Mouse (Mus musculus) embryonic facial prominence, embryonic 14.5 days (tissue): ENCODE data around the gene Crybg1. TPM values are rescaled to one million over a fixed set of nuclear protein-coding genes. Genes with fewer than 3 reads are reported as not detected.

Source experiments
- ATAC-seq: fragments of 200-750 bp; cut with Nextera tagmentation; 2 replicates; pipeline ENCODE4 v1.8.0; 2017; ENCODE audit warnings: low read depth, moderate number of reproducible peaks, moderate TSS enrichment
- DNase-seq: peaks from one replicate; pipeline ENCODE4 v3.0.0-alpha.2; 2015; ENCODE audit warnings: low spot score
- H3K27ac ChIP-seq: fragments of 300-500 bp; sonication (generic); replicated peaks from 2 replicates; pipeline ENCODE4 v1.5.1; 2014; ENCODE audit warnings: low read depth, mild to moderate bottlenecking, low read length, moderate library complexity
- H3K27me3 ChIP-seq: fragments of 300-500 bp; sonication (generic); replicated peaks from 2 replicates; pipeline ENCODE4 v1.6.1; 2014; ENCODE audit warnings: low read length; ENCODE audit not compliant: control insufficient read depth, insufficient read depth
- H3K36me3 ChIP-seq: fragments of 300-500 bp; sonication (generic); 2 replicates; pipeline ENCODE4 v1.6.1; 2014; ENCODE audit warnings: low read length, mixed read lengths; ENCODE audit not compliant: control insufficient read depth, insufficient read depth
- H3K4me1 ChIP-seq: fragments of 300-500 bp; sonication (generic); 2 replicates; pipeline ENCODE4 v1.6.1; 2014; ENCODE audit warnings: antibody characterized with exemption, low read length; ENCODE audit not compliant: control insufficient read depth, insufficient read depth
- H3K4me2 ChIP-seq: fragments of 300-500 bp; sonication (generic); 2 replicates; pipeline ENCODE4 v1.6.1; 2014; ENCODE audit warnings: low read depth, mild to moderate bottlenecking, low read length, moderate library complexity, mixed read lengths
- H3K4me3 ChIP-seq: fragments of 300-500 bp; sonication (generic); 2 replicates; pipeline ENCODE4 v1.5.1; 2014; ENCODE audit warnings: low read depth, mild to moderate bottlenecking, low read length
- H3K9ac ChIP-seq: fragments of 300-500 bp; sonication (generic); 2 replicates; pipeline ENCODE4 v1.6.1; 2014; ENCODE audit warnings: low read depth, mild to moderate bottlenecking, low read length, moderate library complexity, mixed read lengths
- H3K9me3 ChIP-seq: fragments of 300-500 bp; sonication (generic); 2 replicates; pipeline ENCODE4 v1.6.1; 2016; ENCODE audit warnings: low read length; ENCODE audit not compliant: control insufficient read depth
- WGBS: fragments of 180-500 bp; shearing (Covaris S2); extraction: QIAGEN DNeasy Blood & Tissue Kit; methylation state at CpG from one replicate; pipeline ENCODE4 v1.1.7; 2014; 5-methylcytosine and 5-hydroxymethylcytosine counted together
- polyA plus RNA-seq: library from polyadenylated mRNA; unstranded; fragments of >200 nt; fragmentation: Nextera tagmentation; extraction: Ambion mirVana; gene quantifications from 2 replicates; pipeline ENCODE4 v1.2.1, GENCODE M21; 2014

Gene Crybg1
- polyA plus RNA-seq, 1 experiment from 2014 or later: 3.6 TPM

- 76% methylated on average over 7 of the region's 7 CpGs for WGBS
- Histone ChIP-seq H3K27ac (no peak overlapping the region), H3K4me3 (no peak overlapping the region), H3K4me2 (no peak overlapping the region), H3K36me3 (no peaks in the 10 kb centered on the region), H3K4me1 (no peaks in the 10 kb centered on the region), H3K9me3 (no peaks in the 10 kb centered on the region), H3K9ac (no peak overlapping the region), H3K27me3 (no peaks in the 10 kb centered on the region)
- DNase-seq (no peak), ATAC-seq (no peak)
Measured at GRCm38 (mm10) chr10:44069131-44069530, 79.5 kb downstream of the Crybg1 start.

GRCm38 (mm10) chr10:44065848-44066360, 82.7 kb downstream of the Crybg1 start:
- Histone ChIP-seq H3K9me3 (no peaks in the 10 kb centered on the region), H3K4me2 (no peak overlapping the region), H3K9ac (no peak overlapping the region), H3K27ac (no peak overlapping the region), H3K4me1 (no peaks in the 10 kb centered on the region), H3K27me3 (no peaks in the 10 kb centered on the region), H3K36me3 (no peaks in the 10 kb centered on the region), H3K4me3 (no peak overlapping the region)
- WGBS: 88% methylated on average over 6 of the region's 6 CpGs
- ATAC-seq (no peak), DNase-seq (no peak)

GRCm38 (mm10) chr10:44062981-44063380, 85.7 kb downstream of the Crybg1 start:
- Histone ChIP-seq H3K9me3 (no peaks in the 10 kb centered on the region), H3K36me3 (no peaks in the 10 kb centered on the region), H3K4me3 (no peak overlapping the region), H3K4me2 (no peak overlapping the region), H3K4me1 (no peaks in the 10 kb centered on the region), H3K9ac (no peak overlapping the region), H3K27me3 (no peaks in the 10 kb centered on the region), H3K27ac (no peak overlapping the region)
- ATAC-seq: no peak
- DNase-seq: no peak
- WGBS: 86% methylated on average over 4 of the region's 4 CpGs

- DNase-seq (no peak), ATAC-seq (no peak)
Measured at GRCm38 (mm10) chr10:44050913-44051312, 97.7 kb downstream of the Crybg1 start.

GRCm38 (mm10) chr10:44044727-44045126, 103.9 kb downstream of the Crybg1 start:
- Histone ChIP-seq H3K9ac (no peak overlapping the region), H3K4me3 (no peak overlapping the region), H3K4me1 (no peaks in the 10 kb centered on the region), H3K4me2 (no peak overlapping the region), H3K9me3 (no peaks in the 10 kb centered on the region), H3K27ac (no peak overlapping the region), H3K36me3 (no peaks in the 10 kb centered on the region), H3K27me3 (no peaks in the 10 kb centered on the region)
- DNase-seq (no peak), ATAC-seq (no peak)
- 81% methylated on average over 4 of the region's 4 CpGs for WGBS

More at GRCm38 (mm10) chr10:44050913-44051312, 97.7 kb downstream of the Crybg1 start:
- Histone ChIP-seq H3K4me2 (no peak overlapping the region), H3K36me3 (no peaks in the 10 kb centered on the region), H3K9ac (no peak overlapping the region), H3K4me3 (no peak overlapping the region), H3K4me1 (no peaks in the 10 kb centered on the region), H3K9me3 (no peaks in the 10 kb centered on the region), H3K27ac (no peak overlapping the region), H3K27me3 (no peaks in the 10 kb centered on the region)
- WGBS: 81% methylated on average over 6 of the region's 6 CpGs

- Histone ChIP-seq H3K36me3 (no peaks in the 10 kb centered on the region), H3K4me2 (no peak overlapping the region), H3K4me1 (no peaks in the 10 kb centered on the region), H3K4me3 (no peak overlapping the region), H3K27me3 (no peaks in the 10 kb centered on the region), H3K27ac (no peak overlapping the region), H3K9me3 (no peaks in the 10 kb centered on the region), H3K9ac (no peak overlapping the region)
- ATAC-seq (no peak), DNase-seq (no peak)
- 64% methylated on average over 7 of the region's 7 CpGs for WGBS
Measured at GRCm38 (mm10) chr10:44043630-44044029, 105.0 kb downstream of the Crybg1 start.

- no peaks in the 10 kb centered on the region for H3K9me3 ChIP-seq
- H3K27ac ChIP-seq: no peak overlapping the region
- no peaks in the 10 kb centered on the region for H3K36me3 ChIP-seq
- WGBS: 83% methylated on average over 2 of the region's 2 CpGs
- no peak overlapping the region for H3K9ac ChIP-seq
- 0 out of 2 replicates have a peak, but pooled peaks cover 3% of the 10 kb centered on the region for H3K4me1 ChIP-seq
- H3K4me2 ChIP-seq: no peak overlapping the region
- H3K4me3 ChIP-seq: no peak overlapping the region
- no peaks in the 10 kb centered on the region for H3K27me3 ChIP-seq
- no peak for DNase-seq
- no peak for ATAC-seq
Measured at GRCm38 (mm10) chr10:44039185-44039584, 109.5 kb downstream of the Crybg1 start.

GRCm38 (mm10) chr10:44037918-44038544, 110.6 kb downstream of the Crybg1 start:
- 0 out of 2 replicates have a peak overlapping the region, but pooled peaks have one; percentile 10 for H3K4me3 ChIP-seq

GRCm38 (mm10) chr10:44029566-44029965, 119.1 kb downstream of the Crybg1 start:
- WGBS: 80% methylated on average over 3 of the region's 3 CpGs
- no peak overlapping the region for H3K27ac ChIP-seq
- ATAC-seq: no peak

More at GRCm38 (mm10) chr10:44037918-44038544, 110.6 kb downstream of the Crybg1 start:
- Histone ChIP-seq H3K4me2 (peak overlapping the region; percentile 45), H3K36me3 (no peaks in the 10 kb centered on the region), H3K9ac (peak overlapping the region; percentile 30; the same call in 1 of the 2 replicates), H3K9me3 (no peaks in the 10 kb centered on the region), H3K4me1 (0 out of 2 replicates have a peak, but pooled peaks cover 3% of the 10 kb centered on the region), H3K27me3 (no peaks in the 10 kb centered on the region), H3K27ac (no peak overlapping the region)
- 0 out of 2 replicates have a peak, but pooled peaks have one; percentile 18 for ATAC-seq
- WGBS: 28% methylated on average over 11 of the region's 11 CpGs
- peak; percentile 35 for DNase-seq

More at GRCm38 (mm10) chr10:44029566-44029965, 119.1 kb downstream of the Crybg1 start:
- Histone ChIP-seq H3K4me3 (no peak overlapping the region), H3K36me3 (no peaks in the 10 kb centered on the region), H3K4me2 (no peak overlapping the region), H3K4me1 (no peaks in the 10 kb centered on the region), H3K27me3 (no peaks in the 10 kb centered on the region), H3K9ac (no peak overlapping the region), H3K9me3 (no peaks in the 10 kb centered on the region)
- DNase-seq: peak; percentile 10
